Mouse (Mus musculus) mouse embryonic stem cell (cell line): Measurements from ENCODE around the gene Gm45785.

Experiments used
- in situ Hi-C, 2 experiments: fragments of 300-500 bp; cut with MboI; formaldehyde crosslinking; loops; 1 replicate in 1 of 2; 3 replicates in 1 of 2; pipeline ENCODE4 v1.14.3; 2019 to 2020; ENCODE audit warnings: low sequenced_read_pairs in 2 of 2, low pct_unique_long_range_greater_than_20kb in 1 of 2, mixed read lengths in 1 of 2; ENCODE audit not compliant: unreplicated experiment in 1 of 2

Gm45785 gene

DNA sequence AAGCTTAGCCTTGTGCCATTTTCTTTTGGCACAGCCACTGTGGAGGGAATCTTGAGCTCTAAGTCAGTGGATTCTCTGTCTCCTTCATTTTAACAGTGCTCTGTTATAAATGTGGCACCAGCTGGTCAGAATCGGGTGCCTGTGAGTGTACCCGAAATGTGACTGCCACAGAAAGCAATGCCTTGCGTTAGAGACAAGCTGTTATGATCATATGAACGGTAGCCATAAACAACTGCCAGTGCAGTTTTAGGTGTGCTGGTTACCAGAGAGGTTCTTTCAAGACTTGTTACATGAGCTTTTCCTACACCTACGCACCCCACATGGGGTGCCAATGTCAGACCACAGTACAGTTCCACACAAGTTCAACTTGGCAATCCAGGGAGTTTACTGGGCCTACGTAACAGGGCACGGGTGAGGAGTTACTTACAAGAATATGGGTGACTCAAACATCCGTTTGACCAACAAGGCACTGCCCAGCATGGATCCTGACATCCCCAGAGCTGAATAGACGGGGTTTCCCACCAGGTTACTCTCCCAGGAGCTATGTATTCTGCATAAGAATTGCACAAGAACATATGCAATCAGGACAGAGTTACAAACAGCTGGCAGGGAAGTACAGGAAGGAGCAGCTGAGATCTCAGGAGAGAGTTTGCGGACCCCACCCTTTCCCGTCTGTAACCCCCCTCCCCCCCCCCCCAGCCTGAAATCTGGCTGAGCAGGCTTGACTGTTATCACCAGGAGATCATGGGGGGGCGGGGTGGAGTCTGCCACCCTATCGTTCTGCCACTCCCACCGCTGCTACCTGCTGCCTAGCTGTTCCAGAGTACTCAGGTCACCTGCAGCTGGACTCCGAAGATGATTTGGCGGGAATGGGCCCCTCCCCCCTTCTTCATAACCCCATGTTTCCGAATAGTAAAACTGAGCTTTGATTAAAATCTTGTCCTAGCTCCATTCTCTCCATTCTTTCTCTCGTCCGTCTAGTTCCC is 15.1 kb downstream of the Gm45785 start:
- in situ Hi-C loops, result loop anchor here (5.0 to 10.0 kb wide), 3 partner anchors 61 to 334 kb away; partner anchors contain the start of genes Rnh1 (in 2 of the 2) and Cox8b (in 1 of the 2)

DNA sequence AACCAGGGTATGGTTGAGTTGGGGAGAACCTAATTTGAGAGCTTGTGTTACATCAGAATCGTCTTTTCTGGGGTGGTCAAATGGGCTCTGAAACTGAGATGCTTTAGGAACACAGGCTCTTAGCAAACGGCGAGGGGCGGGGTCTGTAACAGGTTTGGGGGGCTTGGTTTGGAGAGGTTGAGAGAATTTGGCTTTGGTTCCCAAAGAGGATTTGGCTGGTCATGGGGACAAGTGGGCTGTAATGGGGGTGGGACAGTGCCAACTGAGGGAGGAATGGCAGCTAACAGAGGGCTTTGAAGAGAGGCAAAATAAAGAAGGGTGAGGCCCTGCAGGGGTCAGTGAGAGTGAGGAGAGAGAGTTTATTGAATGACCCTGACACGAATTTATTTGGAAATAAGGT is 16.6 kb downstream of the Gm45785 start:
- in situ Hi-C loops, result no loop called here

DNA sequence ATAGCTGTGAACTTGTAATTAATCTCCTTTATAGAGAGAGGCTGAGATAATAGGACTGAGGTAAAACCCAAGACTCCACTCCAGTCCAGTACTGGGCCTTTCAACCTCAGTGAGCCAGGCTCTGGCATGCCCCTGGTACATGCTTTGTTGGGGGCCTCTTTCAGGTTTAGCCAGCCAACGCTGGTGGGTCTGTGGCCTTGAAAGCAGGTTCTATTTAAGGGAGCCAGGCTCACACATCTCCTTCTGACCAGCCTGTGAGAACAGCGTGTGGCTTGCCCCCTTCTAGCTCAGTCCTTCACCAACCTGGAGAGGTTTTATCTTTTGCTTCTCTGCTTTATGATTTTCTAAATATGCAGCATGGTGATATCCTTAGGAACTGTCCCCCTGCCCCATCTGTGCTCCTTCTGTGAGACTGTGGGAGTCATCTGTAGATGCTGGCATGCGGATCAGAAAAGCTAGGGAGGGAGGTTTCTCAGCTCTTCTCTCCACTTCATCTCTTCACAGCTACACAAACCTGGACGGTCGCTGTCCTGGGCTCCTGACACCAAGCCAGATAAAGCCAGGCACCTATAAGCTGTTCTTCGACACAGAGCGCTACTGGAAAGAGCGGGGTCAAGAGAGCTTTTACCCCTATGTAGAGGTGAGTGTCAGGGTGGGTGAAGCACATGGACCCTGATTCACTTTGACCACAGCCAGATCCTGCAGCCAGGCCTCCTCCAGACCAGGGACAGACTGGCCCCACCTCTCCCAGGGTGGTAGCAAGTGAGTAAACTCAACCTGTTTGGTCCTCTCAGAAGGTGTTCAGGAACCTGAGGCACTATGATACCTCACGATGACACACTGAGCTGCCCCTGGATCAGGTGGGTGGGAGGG is 19.7 kb downstream of the Gm45785 start:
- in situ Hi-C loops, result no loop called here

DNA sequence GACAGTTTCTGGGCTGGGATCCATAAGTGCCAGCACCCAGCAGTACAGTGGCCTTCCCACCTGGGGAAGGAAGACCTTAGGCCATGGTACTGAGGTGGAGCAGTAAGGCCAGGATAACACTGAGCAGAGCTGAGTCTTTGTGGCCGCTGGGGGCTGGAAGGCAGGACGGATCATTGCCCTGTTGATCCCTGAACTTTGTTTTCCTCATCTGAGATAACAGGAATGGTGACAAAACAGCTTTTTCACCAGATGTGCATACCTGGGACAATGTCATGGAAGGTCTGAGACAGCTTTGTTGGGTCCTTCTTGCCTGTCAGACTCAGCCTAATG is 20.4 kb downstream of the Gm45785 start:
- in situ Hi-C loops, result no loop called here

DNA sequence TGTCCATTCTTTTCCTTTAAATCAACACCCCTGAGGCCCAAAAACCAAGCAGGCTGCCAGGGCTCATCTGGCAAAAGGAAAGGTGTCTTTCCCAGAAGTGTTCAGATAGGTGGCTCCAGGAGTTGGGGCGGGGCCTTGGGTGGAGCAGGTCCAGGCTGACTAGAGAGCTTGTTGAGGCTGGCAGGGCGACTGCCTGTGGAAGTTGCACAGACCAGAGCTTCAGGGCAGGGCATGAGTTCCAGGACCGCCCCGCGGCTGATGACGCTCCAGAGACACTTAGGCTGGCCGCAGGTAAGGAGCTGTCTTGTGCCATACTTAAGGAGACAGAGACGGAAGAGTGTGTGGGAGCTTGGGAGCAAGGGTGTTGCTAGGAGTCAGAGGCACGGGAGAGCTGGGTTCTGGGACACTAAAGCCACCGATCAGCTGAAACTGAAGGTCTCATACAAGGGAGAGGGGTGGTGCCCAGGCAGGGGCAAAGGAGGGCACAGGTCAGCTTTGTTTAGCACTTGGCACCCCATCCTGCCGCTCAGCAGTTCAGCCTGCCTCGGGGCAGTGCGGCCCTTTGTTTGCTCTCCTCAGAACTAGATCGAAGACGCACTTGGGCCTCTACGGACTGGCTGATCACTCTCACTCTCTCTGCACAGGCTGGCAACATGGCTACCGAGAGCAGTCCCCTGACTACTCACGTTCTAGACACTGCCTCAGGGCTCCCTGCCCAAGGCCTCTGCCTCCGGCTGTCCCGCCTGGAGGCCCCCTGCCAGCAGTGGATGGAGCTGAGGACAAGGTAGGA is 21.0 kb downstream of the Gm45785 start, which contains the start of gene Urah:
Gene Urah (plus strand): TSS at position 51 of the 790 bp plus-strand sequence.
- in situ Hi-C loops, result no loop called here

DNA sequence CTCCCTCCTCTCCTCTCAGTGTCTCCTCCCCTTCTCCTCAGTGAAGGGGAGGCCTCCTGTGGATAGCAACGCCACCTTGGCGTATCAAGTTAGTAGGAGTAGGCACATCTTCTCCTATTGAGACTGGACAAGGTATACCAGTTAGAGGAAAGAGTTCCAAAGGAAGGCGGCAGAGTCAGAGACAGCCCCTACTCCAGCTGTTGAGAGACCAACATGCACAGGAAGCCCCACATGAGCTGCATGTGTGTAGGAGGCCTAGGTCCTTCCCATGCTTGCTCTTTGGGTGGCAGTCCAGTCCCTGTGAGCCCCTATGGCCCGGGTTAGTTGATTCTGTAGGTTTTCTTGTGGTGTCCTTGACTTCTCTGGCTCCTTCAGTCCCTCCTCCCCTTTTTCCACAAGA is 22.8 kb downstream of the Gm45785 start:
- in situ Hi-C loops, result no loop called here

DNA sequence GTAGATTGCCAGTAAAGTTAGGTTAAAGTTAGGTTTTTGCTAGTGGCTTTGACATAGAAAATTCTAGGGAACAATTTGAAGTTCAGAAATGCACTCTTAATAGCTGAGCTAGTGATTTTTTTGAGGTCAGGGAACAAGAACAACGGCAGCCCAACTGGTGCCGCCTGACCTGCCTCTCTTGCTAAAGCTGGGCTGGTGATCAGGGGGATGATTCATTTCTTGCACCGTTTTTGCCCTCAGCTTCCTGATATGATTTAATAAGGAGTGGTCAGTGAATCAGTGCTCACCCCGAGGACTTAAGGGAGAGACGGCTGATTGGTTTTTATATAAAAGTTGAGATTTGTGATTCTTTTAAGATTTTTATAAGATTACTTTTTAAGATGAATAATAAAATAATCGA is 24.7 kb downstream of the Gm45785 start:
- in situ Hi-C loops, result no loop called here

DNA sequence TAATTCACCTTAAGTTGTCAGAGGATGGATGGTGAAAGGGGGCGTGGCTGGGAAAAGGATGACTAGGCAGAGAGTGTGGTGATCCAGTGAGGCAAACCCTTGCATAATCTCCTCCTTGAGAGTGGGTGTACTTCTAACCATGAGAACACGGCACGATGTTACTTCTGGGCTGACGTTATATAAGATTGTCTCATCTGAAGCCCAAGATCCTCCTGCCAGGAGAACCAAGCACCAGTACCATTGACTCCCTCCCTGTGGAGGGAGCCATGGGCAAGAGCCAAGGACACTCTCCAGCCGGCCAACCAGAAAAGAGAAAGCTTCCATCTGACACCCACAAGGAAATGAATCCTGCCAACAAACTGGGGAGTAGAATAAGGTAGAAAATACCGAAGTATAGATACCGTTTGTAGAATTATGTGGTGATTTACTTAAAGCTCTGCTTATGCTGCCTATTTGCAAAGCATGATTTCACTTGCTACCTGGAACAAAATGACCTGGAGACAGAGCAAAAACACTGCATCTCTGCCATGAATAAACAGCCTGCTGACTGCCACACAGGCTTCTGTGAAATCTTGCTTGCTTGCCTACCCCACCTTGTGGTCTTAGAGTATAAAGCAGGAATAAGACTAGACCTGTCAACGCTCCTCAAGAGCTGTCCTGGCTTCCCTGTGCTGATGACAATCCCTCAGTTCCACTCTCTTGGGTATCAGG is 27.8 kb downstream of the Gm45785 start:
- in situ Hi-C loops, result no loop called here

DNA sequence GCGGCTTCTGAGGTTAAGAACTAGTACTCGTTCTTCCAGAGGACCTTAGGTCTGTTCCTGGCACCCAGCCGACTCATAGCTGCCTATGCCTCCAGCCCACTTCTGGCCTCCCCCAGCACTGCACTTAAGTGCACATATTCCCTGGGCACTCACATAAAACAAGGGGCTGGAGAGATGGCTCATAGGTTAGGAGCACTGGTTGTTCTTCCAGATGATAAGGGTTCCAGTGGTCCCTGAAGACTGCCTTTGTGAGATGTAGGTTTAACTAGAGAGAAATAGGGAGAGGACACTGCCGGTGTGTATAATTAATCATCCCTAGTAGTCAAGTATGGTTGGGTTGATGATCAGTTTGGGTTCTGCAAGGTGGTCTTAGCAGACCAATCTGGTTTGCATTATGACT is 33.4 kb downstream of the Gm45785 start:
- in situ Hi-C loops, result no loop called here

DNA sequence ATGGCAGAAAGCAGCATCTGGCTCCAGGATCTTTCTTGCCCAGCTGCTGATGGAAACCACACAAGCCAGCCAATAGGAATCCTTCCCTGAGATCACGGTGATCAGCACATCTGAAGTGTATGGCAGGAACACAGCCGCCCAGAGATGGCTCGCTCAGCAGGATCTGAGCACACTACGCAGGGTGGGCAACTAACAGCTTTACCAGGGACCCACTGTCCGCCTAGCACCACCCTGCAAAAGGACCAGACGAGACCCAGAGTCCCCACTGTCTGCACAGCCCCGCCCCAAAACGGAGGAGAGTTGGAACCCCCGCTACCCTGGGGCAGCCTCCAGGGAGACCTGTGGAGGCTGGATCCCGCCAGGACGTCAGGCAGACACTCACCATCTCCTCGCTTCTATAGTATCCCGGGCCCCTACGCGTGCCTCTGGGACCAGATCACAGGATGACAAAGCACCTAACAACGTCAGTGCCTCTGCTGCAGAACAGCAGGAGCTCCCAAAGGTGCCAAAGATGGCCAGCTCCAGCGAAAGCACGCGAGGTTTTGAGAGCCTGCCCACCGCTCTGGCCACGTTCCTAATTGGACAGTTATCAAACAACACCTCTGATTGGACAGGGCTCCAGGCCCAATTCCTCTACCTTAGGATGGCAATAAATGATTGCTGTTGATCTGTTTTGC is 34.3 kb downstream of the Gm45785 start, which contains the start of gene Zfp941:
Gene Zfp941 (minus strand): TSS at position 526 of the 677 bp plus-strand sequence.
- in situ Hi-C loops, result no loop called here

DNA sequence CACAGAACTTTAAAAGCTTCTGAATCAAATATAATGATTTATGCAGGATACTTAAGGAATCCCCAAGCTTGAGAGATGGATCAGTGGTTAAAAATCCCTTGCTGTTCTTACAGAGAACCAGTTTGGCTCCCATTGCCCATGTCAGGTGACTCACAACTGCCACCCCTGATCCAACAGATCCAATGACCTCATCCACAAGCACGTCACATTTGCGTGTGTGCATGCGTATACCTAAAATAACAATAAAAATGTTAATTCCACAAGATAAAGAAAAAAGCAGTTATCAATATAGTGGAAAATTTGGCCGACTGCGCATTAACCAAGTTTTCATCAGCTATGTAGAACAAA is 34.9 kb downstream of the Gm45785 start:
- in situ Hi-C loops, result no loop called here

DNA sequence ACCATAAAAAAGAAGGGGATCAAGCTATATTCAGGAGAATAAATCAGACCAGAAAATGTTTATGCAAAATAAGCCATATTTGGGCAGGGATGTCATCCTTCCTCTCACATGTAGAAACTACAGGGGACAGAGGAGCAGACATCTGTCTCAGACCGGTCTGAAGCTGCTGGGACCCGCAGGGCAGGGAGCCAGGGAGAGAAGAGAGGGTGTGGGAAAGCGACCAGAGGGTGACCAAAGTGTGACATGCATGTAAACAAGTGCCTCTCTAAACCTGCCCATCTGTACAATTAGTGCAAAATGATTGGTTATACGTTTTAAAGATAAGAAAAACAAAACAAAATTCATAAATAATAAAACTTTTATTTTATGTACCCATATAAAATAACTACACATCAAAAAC is 36.0 kb downstream of the Gm45785 start:
- in situ Hi-C loops, result no loop called here

DNA sequence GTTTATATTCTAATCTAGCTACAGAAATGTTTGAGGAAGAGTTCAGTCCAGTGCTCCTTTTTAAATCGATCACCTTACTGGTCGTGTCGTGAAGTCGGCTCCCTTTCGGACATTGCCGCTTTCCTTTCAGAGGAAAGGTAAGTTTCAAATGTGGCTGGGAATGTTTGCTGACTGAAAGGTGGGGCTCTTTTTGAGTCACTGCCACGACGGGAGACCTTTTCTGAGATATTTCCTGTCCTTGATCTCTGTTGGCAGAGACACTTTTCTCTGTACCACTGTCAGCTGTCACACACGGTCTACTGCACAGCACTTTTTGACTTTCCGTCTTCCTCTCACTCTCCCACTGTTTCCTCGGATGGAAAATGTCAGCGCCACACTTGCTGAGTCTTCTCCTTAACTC is 43.3 kb downstream of the Gm45785 start:
- in situ Hi-C loops, result no loop called here

DNA sequence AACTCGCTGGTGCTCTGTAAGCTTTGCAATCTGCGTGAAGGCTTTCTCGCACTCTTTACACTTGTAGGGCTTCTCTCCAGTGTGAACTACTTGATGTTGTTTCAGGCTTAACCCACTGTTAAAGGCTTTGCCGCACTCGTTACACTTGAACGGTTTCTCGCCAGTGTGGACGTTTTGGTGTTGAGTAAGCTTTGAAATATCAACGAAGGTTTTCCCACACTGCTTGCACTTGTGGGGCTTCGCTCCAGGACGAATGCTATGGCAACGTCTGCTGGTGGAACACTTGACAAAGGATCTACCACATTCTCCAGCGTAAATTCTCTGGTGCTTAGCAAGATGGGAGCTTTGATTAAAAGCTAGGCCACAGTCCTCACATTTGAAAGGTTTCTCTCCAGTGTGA is 44.4 kb downstream of the Gm45785 start:
- in situ Hi-C loops, result no loop called here

DNA sequence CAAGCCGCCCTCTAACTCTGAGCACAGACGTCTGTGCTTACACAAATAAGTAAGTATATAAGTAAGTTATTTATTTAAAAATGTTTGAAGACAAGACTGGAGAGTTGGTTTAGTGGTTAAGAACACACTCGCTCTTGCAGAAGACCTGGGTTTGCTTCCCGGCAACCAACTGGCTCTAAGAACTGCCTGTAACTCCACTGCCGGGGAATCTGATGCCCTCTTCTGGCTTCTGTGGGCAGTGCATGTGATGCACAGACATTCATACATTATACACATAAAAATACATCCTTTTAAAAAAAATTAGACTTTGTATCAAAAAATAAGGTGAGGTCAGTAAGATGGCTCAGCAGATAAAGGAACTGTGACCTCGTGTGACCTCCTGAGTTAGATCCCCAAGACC is 45.6 kb downstream of the Gm45785 start:
- in situ Hi-C loops, result no loop called here

DNA sequence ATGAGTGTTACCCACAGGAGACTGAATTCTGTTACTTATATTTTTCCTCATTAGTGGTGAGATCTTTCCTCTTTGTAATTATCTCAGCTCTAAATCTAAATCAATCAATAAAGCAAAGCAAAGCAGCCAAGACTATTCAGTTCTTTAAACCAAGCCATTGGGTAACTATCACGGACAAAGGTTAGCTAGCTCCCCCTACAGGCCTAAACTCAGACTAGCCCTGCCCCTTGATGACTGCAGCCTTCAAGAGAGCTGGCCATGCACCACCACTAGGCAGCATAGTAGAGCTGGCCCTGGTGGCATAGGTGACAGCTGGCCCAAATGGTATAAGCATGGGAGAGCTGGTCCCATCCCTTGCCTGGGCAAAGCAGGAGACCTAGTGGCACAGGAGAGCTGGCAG is 50.4 kb downstream of the Gm45785 start:
- in situ Hi-C loops, result no loop called here

DNA sequence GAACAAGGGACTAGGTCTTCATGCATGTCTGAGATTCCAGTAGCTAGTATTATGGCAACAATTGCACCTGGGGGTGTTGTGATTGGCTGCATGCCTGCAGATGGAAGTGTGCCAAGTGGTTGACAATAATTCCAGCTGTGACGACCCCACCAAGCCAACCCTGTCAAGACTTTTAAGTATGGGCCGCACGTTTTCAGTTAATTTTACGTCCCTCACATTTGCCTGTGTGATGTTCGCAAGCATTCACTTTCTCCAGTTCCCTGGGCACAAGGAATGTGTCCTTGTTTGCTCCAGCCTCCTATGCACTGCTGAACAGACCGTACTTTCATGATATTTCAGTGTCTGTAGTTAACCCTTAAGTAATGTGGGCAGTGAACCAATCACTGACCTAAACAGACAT is 53.5 kb downstream of the Gm45785 start:
- in situ Hi-C loops, result no loop called here
